Comparison of ENCODE assay signal across 38 mouse cellular contexts in the genomic region with DNA sequence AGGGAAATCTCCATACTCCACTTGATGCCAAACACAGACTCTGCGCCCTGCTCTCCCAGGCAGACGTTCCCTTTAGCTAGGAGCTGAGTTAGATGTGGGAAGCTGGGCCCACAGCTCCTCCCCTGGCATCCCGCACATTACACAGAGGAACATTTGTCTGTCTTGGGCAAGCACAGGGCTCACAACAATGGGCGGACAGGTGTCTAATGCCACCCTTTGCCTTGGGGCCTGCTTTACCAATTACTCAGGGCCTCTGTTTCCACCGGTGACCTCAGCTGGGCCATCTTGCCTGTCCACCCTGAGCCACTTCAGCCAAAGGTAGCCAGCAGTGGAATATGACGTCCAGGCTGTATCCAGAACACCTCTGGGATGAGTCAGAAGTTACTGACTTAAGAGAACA. TPM values are rescaled to one million over a fixed set of nuclear protein-coding genes. Genes with fewer than 3 reads are reported as not detected.
"Had no signal": no experiment of that assay in that cellular context is flagged by ENCODE, and none has a peak within 500 bp of the region (broad histone marks: within the 10 kb centered on the region; RNA-seq: fewer than 3 reads in every experiment).

No protein-coding gene starts in this region.

- H3K27ac ChIP-seq: limb, embryonic 10.5 days; limb, embryonic 12.5 days; limb, embryonic 13.5 days; limb, embryonic 15.5 days; liver, embryonic 12.5 days; liver, embryonic 13.5 days; liver, embryonic 14.5 days; liver, embryonic 15.5 days; lung, embryonic 15.5 days; macrophage; midbrain, embryonic 12.5 days; midbrain, embryonic 13.5 days; midbrain, embryonic 15.5 days; neural tube, embryonic 12.5 days; neural tube, embryonic 13.5 days had no signal

- DNase-seq: left cerebral cortex, postnatal 4 days; liver; liver, embryonic 13.5 days; liver, postnatal 0 days; lung, adult 18-20 months; lung, adult 2 months; lung, embryonic 14.5 days; lung, postnatal 10 days; lung, postnatal 14 days; lung, postnatal 36 days; lung, postnatal 4 days had no signal

- H3K9ac ChIP-seq: limb, embryonic 12.5 days; limb, embryonic 13.5 days; limb, embryonic 15.5 days; liver, embryonic 12.5 days; liver, embryonic 13.5 days; liver, embryonic 14.5 days; liver, embryonic 15.5 days; liver, postnatal 0 days; lung, embryonic 14.5 days; lung, embryonic 15.5 days; midbrain, embryonic 12.5 days; midbrain, embryonic 13.5 days; midbrain, embryonic 15.5 days; neural tube, embryonic 12.5 days; neural tube, embryonic 13.5 days had no signal

- H3K4me3 ChIP-seq: limb, embryonic 10.5 days; limb, embryonic 12.5 days; limb, embryonic 13.5 days; limb, embryonic 15.5 days; liver, embryonic 12.5 days; liver, embryonic 13.5 days; liver, embryonic 15.5 days; lung, embryonic 15.5 days; megakaryocyte, embryonic 14.5 days; midbrain, embryonic 12.5 days; midbrain, embryonic 13.5 days; midbrain, embryonic 15.5 days; neural tube, embryonic 12.5 days; neural tube, embryonic 13.5 days had no signal

- H3K27me3 ChIP-seq: limb, embryonic 12.5 days; limb, embryonic 13.5 days; limb, embryonic 15.5 days; liver, embryonic 15.5 days; lung, embryonic 15.5 days; midbrain, embryonic 13.5 days; midbrain, embryonic 15.5 days; neural tube, embryonic 12.5 days; neural tube, embryonic 13.5 days had no signal

- H3K4me1 ChIP-seq: limb, embryonic 10.5 days; limb, embryonic 12.5 days; limb, embryonic 13.5 days; limb, embryonic 15.5 days; liver, embryonic 12.5 days; liver, embryonic 15.5 days; lung, embryonic 15.5 days; megakaryocyte, embryonic 14.5 days; midbrain, embryonic 12.5 days; midbrain, embryonic 15.5 days; neural tube, embryonic 12.5 days; neural tube, embryonic 13.5 days had no signal

- H3K36me3 ChIP-seq: limb, embryonic 10.5 days; limb, embryonic 12.5 days; limb, embryonic 13.5 days; limb, embryonic 15.5 days; liver, embryonic 12.5 days; liver, embryonic 13.5 days; liver, embryonic 15.5 days; lung, embryonic 15.5 days; midbrain, embryonic 12.5 days; midbrain, embryonic 13.5 days; midbrain, embryonic 15.5 days; neural tube, embryonic 12.5 days; neural tube, embryonic 13.5 days had no signal

- H3K9me3 ChIP-seq: limb, embryonic 10.5 days; limb, embryonic 12.5 days; limb, embryonic 13.5 days; limb, embryonic 15.5 days; liver, embryonic 12.5 days; liver, embryonic 13.5 days; liver, embryonic 15.5 days; lung, embryonic 15.5 days; midbrain, embryonic 12.5 days; midbrain, embryonic 15.5 days; neural tube, embryonic 12.5 days; neural tube, embryonic 13.5 days had no signal

- H3K4me2 ChIP-seq: limb, embryonic 12.5 days; limb, embryonic 13.5 days; limb, embryonic 15.5 days; liver, embryonic 11.5 days; liver, embryonic 12.5 days; liver, embryonic 13.5 days; liver, embryonic 15.5 days; lung, embryonic 14.5 days; lung, embryonic 15.5 days; midbrain, embryonic 12.5 days; midbrain, embryonic 13.5 days; midbrain, embryonic 15.5 days; neural tube, embryonic 12.5 days; neural tube, embryonic 13.5 days had no signal

- ATAC-seq: liver, embryonic 12.5 days; liver, postnatal 0 days; lung, postnatal 0 days; midbrain, embryonic 13.5 days; midbrain, embryonic 15.5 days; midbrain, embryonic 16.5 days had no signal

RNA-seq across cellular contexts. Expression of gene Chil1, which starts 20.6 kb away (rescaled TPM):
- polyA plus RNA-seq: lung, embryonic 14.5 days had no signal

RNA-seq across cellular contexts. Expression of gene Mybph, which starts 31.8 kb away (rescaled TPM):
- total RNA-seq: left cerebral cortex, postnatal 10 days; left cerebral cortex, postnatal 14 days; liver, adult 2 months; megakaryocyte-erythroid progenitor cell, adult 5-6 weeks; midbrain, postnatal 0 days; monocyte, adult 5-6 weeks had no signal
- polyA plus RNA-seq: liver, adult 2 months; liver, postnatal 0 days; lung, embryonic 14.5 days; macrophage; midbrain, embryonic 12.5 days; midbrain, postnatal 0 days had no signal

RNA-seq across cellular contexts. Expression of gene Chit1, which starts 50.4 kb away (rescaled TPM):
- total RNA-seq: left cerebral cortex, postnatal 25 days; liver, adult 2 months; megakaryocyte-erythroid progenitor cell, adult 5-6 weeks had no signal
- polyA plus RNA-seq: limb, embryonic 10.5 days; limb, embryonic 11.5 days; limb, embryonic 12.5 days; liver, adult 2 months; liver, embryonic 11.5 days; lung, embryonic 14.5 days; macrophage; midbrain, embryonic 12.5 days; midbrain, embryonic 14.5 days had no signal
